ENCODE assay signal across 21 mouse cellular contexts in genomic region chr3:157371509-157371908, GRCm38 (mm10).
A peak's percentile ranks its signal among the peaks of the same experiment; 100 is the strongest.
DNase-seq lines count a peak whose midpoint lies in the region; ATAC-seq and TF ChIP-seq lines count a peak whose summit lies in the region.
"Had no signal": no experiment of that assay in that cellular context is flagged by ENCODE, and none has a peak within 500 bp of the region (broad histone marks: within the 10 kb centered on the region; RNA-seq: fewer than 3 reads in every experiment).

No protein-coding gene starts in this region.

- no peaks in the 10 kb centered on the region for H3K9me3 ChIP-seq in forebrain, postnatal 0 days (ENCODE audit: low read length)

- 92% methylated on average over 3 of the region's 3 CpGs for WGBS in forebrain, postnatal 0 days

- no peaks in the 10 kb centered on the region for H3K36me3 ChIP-seq in forebrain, postnatal 0 days (ENCODE audit: insufficient read depth)
- H3K36me3 ChIP-seq: G1E had no signal

- H3K4me1 ChIP-seq in forebrain, postnatal 0 days (ENCODE audit: insufficient read depth) = no peaks in the 10 kb centered on the region

- no peak for DNase-seq in adrenal gland, postnatal 25 days
- no peak for DNase-seq in gastrocnemius, postnatal 36 days
- DNase-seq in forebrain, postnatal 0 days = no peak
- DNase-seq in adrenal gland, adult 8-10 months = no peak
- DNase-seq: adrenal gland, adult 2 months; adrenal gland, postnatal 10 days; adrenal gland, postnatal 14 days; B cell, adult 2 months; cerebellum, adult 11 months; cerebellum, adult 11-12 months; cerebellum, adult 18-20 months; cerebellum, adult 2 months had no signal

- no peak overlapping the region for H3K4me2 ChIP-seq in forebrain, postnatal 0 days (ENCODE audit: low read depth)

- peak; percentile 52; the same call in 1 of the 2 replicates for ATAC-seq in common myeloid progenitor, adult 5-6 weeks (replicated peaks; ENCODE audit: low read depth, poor library complexity, severe bottlenecking)
- ATAC-seq in granulocyte monocyte progenitor cell, adult 5-6 weeks (replicated peaks; ENCODE audit: poor library complexity, severe bottlenecking) = peak; percentile 96
- ATAC-seq in megakaryocyte, adult 5-6 weeks (ENCODE audit: poor library complexity, severe bottlenecking) = peak; percentile 65
- ATAC-seq in megakaryocyte progenitor cell, adult 5-6 weeks (replicated peaks; ENCODE audit: poor library complexity) = peak; percentile 92
- ATAC-seq in forebrain, postnatal 0 days = no peak
- ATAC-seq: activated CD4-positive, CD25-positive, alpha-beta regulatory T cell, adult 4 months; CD4-positive, CD25-positive, alpha-beta regulatory T cell, adult 4 months; Patski had no signal

- TF ChIP-seq CTCF in forebrain, postnatal 0 days (IDR thresholded peaks at IDR 0.05; ENCODE audit: low read depth) = no peak

- no peak overlapping the region for H3K9ac ChIP-seq in forebrain, postnatal 0 days

- intact Hi-C loops in gastrocnemius, postnatal 36 days (cut with DNase I) = no loop called here

- no peaks in the 10 kb centered on the region for H3K27me3 ChIP-seq in forebrain, postnatal 0 days (ENCODE audit: insufficient read depth, low read length)
- H3K27me3 ChIP-seq: CH12.LX, Patski had no signal

- no peak overlapping the region for H3K4me3 ChIP-seq in forebrain, postnatal 0 days (ENCODE audit: low read depth, low read length)

- no peak overlapping the region for H3K27ac ChIP-seq in forebrain, postnatal 0 days (ENCODE audit: low read depth, low read length)
